Mouse (Mus musculus) bone marrow macrophage, adult 2 months (primary cell): ENCODE results near the gene Tmem218. TPM values are rescaled to one million over a fixed set of nuclear protein-coding genes. Genes with fewer than 3 reads are reported as not detected.

Source experiments
- H3K27ac ChIP-seq: 2 replicates; pipeline ENCODE4 v1.5.1; 2012; ENCODE audit warnings: low read depth, low read length; ENCODE audit not compliant: insufficient read depth
- H3K4me1 ChIP-seq: 2 replicates; pipeline ENCODE4 v1.6.1; 2012; ENCODE audit warnings: low read length; ENCODE audit not compliant: control insufficient read depth, insufficient read depth
- H3K4me3 ChIP-seq: 2 replicates; pipeline ENCODE4 v1.5.1; 2012; ENCODE audit warnings: mild to moderate bottlenecking, low read length, moderate library complexity; ENCODE audit not compliant: insufficient read depth
- CTCF ChIP-seq: IDR thresholded peaks from 2 replicates; pipeline ENCODE4 v1.5.1; 2012; ENCODE audit warnings: low read depth, mild to moderate bottlenecking, low read length, moderate library complexity
- POLR2A ChIP-seq: IDR thresholded peaks from 2 replicates; pipeline ENCODE4 v1.6.1; 2012; ENCODE audit warnings: mild to moderate bottlenecking, low read depth, low read length, borderline replicate concordance
- polyA plus RNA-seq: library from polyadenylated mRNA; stranded (reverse); fragments of >200 nt; gene quantifications from 2 replicates; pipeline ENCODE4 v1.2.4, GENCODE M21; 2012; ENCODE audit not compliant: missing spikeins, insufficient read depth, insufficient read length

The Tmem218 gene
- polyA plus RNA-seq, 1 experiment, result 4.7 TPM

DNA sequence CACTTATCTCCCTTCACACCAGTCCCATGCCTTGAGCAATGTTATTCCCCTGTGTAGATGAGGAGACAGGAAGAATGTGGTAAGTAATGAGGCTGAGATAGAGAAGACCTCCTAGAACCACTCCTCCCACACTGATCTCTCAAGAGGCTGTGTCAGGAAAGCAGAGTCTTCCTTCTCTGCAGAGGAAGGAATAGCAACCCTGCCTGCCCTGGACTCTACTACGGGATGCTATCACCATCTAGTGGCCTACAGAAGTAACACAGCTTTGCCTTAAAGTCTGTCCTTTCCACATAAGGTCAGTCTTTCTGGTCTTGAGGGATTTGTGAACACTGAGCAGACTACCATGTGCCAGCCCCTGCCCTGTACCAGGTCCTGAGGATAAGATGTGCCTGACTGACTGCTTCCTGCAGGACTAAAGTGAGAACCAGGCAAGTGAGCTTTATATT is 21.9 kb downstream of the Tmem218 start:
- Histone ChIP-seq H3K4me1 (peaks cover 44% of the 10 kb centered on the region), H3K4me3 (no peak overlapping the region), H3K27ac (0 out of 2 replicates have a peak overlapping the region, but pooled peaks have one; percentile 9)
- TF ChIP-seq POLR2A (no peak), CTCF (0 out of 2 replicates have a peak, but pooled peaks have one; percentile 6)

DNA sequence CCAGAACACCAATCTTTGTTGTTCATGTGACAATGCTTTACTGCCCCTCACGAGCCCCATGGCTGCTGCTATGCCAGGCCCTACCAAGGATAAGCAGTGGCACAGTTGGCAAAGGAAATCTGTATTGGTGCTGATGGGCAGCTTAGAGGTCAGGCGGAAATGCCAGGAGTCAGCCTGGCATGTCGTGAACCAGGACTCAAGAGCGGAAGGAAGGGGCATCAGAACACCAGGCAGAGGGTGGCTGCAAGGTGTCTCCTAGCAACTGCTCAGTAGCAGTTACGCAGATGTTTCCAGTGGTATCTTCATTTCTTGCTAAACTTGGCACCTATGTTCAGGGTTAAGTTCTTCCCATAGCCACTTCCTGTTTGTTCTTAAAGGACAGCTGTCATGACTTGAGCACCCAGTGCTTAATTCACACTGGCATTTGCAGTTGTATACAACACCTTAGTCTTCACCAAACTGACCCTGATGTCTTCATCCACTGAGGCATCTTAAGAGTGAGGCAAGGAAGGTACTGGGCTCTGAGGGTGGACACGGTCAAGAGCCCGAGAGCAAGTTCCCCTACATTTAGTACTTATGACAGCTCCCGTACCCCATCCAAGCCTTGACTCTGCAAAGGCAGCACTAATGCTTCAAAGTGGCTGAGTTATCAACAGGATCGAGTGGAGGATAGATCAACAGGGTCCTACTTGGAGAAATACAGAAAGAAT is 22.6 kb downstream of the Tmem218 start:
- Histone ChIP-seq H3K27ac (0 out of 2 replicates have a peak overlapping the region, but pooled peaks have one; percentile 9), H3K4me3 (no peak overlapping the region), H3K4me1 (peaks cover 51% of the 10 kb centered on the region)
- no peak for TF ChIP-seq POLR2A
- TF ChIP-seq CTCF, result no peak

DNA sequence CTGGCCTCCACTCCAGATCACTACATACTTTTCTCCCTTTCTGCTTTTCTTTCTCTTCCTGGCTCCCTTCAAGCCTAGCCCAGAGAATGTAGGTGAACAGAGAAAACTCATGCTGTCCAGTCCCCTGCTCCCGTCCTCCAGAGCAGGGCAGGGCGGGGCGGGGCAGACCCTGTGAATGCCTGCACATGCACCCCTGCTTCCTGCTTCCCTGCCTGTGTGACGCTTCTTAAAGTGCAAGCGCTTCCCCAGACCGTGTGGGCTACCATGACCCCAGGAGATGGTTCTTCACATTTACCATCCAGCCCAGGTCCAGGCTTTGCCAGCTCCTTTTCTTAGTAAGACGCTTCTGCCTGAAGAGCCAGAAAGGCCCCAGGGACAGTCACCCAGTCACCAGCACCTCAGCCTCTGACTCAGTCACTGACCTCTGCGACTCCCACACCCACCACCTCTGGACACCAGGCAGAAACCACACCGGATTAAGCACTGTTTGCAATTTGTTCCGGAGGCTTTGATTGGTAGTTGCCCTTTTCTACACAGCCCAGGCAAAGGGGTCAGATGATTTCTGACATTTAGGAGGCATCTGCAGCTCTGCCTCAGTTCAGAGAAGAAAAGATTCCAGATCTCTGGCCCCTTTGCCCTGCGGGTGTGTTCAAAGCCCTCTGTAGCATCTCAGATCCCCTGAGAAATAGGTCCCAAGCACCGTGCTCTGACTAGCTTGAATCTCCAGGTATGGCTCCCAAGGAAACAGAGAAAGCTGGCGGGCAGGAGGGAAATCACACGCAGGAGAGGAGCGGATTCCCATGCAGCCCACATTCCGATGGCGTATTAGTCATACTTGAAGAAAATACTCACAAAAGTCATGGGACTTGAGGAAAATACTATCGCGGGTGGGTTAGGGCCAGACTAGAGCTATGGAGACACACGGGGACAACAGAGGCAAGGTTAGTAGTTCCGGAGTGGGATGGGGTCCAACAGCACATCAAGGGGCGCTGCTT is 24.5 kb downstream of the Tmem218 start:
- TF ChIP-seq CTCF, result no peak
- TF ChIP-seq POLR2A, result no peak
- Histone ChIP-seq H3K4me1 (peaks cover 68% of the 10 kb centered on the region), H3K27ac (no peak overlapping the region), H3K4me3 (no peak overlapping the region)

DNA sequence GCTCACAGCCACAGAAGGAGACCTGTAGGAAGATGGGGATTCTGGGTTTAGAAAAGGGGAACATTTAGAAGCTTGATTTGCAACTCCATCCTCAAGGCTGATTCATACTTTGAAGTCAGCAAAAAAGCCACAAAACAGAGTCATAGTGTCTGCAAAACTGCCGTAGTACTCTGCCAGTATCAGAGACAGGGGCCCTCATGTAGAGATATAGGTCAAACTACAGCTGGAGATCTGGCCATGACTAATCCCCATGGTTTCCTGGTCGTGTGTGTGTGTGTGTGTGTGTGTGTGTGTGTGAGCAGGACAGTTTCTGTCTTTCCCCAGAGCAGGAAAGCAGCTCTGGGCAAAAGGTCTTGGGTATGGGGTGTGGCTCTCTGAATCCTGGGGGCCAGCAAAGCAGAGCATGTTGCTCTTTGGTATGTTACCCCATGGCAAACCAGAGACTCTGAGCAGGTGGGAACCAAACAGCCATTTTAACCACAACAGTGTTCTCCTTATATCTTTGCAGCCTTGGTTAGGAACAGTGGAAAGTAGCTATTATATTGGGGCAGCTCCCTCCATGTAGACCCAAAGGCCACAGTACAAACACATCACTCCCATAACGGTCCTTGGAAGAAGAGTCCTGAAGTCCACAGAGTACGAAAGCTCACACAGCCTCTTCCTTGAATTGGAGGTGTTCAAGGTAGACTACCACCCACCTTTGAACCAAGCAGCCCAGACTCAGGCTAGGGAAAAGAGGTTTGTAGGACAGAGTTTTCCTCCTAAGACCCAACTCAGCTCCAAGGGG is 28.1 kb downstream of the Tmem218 start:
- TF ChIP-seq POLR2A (no peak), CTCF (no peak)
- no peak overlapping the region for H3K4me3 ChIP-seq
- peaks cover 75% of the 10 kb centered on the region for H3K4me1 ChIP-seq
- peak overlapping the region; percentile 75 for H3K27ac ChIP-seq

DNA sequence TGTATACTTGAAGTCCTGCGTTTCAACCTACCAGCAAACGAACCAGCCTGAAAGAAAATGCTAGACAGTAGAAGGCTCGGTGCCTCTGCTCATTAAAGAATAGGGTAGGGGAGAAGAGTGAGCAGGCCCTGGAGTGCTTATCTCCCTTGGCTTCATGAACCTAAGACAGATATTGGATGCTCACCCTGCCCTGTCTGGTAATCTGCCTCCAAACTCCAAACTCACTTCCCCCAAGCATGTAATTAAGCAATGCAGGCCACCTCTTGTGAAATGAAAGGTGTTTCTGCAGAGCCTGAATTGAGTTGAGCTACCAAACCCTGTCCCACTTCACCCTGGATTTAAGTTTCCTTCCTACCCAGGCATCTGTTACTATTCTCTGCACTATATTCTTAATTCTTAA is 34.7 kb downstream of the Tmem218 start:
- H3K4me1 ChIP-seq, result peaks cover 71% of the 10 kb centered on the region
- TF ChIP-seq CTCF (no peak), POLR2A (no peak)
- no peak overlapping the region for H3K27ac ChIP-seq

DNA sequence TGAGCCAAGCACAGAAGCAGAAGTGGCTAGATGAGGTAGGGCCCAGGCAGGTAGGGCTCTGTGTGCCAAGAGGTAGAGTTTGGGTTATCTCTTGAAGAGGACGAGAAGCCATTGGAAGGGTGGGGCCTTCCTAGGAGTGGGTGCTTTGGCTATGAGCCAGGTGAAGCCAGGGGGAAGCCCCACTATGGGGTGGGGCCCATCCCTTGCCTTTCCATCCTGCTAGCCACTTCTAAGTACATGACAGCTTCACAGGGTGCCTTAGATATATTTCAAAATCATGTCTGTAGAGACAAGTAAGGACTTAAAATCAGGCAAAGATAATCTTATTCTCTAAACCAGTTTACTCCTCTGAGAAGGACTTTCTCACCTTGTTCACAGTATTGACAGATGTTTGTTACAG is 36.6 kb downstream of the Tmem218 start:
- Histone ChIP-seq H3K4me3 (no peak overlapping the region), H3K27ac (no peak overlapping the region), H3K4me1 (peaks cover 83% of the 10 kb centered on the region)
- no peak for TF ChIP-seq POLR2A
- no peak for TF ChIP-seq CTCF

More for the DNA sequence above, 34.7 kb downstream of the Tmem218 start:
- H3K4me3 ChIP-seq, result no peak overlapping the region

DNA sequence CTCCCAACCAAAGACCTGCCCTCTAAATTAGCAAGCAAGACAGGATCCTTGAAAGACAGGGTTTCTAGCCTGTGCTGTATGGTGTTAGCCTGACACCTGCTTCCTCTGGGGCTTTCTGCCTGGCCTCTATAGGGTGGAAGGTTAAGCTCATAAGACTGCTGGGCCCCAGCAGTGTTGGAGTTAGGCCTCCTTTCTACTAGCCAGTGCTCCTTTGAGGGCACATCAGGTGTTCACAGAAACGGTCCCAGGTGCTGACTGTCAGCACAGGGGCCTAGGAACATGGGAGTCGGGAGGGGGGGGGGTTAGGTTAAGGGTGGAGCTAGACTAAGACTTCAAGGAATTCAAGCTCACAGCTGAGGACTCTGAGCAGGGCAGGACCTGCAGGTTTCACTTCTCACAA is 37.4 kb downstream of the Tmem218 start:
- no peak for TF ChIP-seq CTCF
- TF ChIP-seq POLR2A, result no peak
- peaks cover 81% of the 10 kb centered on the region for H3K4me1 ChIP-seq
- H3K27ac ChIP-seq, result peak overlapping the region; percentile 98

DNA sequence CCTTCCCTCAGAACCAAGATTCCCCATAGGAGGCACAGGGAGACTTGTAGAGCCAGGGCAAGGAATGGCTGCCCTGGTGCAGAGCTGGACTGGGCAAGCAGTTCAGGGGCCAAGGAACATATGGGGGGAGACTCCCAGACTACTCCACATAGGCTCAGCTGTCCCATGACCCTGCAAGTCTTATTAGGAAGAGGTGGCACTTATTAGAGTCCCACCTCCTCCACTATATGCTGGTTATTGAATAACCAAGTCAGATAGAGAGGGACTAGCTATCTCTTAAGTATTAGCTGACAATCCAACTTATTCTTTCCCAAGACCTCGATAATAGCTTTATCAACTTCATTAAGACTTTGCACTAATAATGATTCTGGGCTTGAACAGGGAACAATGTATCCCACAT is 37.8 kb downstream of the Tmem218 start:
- peaks cover 82% of the 10 kb centered on the region for H3K4me1 ChIP-seq
- peak overlapping the region; percentile 98 for H3K27ac ChIP-seq
- no peak overlapping the region for H3K4me3 ChIP-seq
- TF ChIP-seq CTCF (no peak), POLR2A (no peak)

More for the DNA sequence above, 37.4 kb downstream of the Tmem218 start:
- no peak overlapping the region for H3K4me3 ChIP-seq

DNA sequence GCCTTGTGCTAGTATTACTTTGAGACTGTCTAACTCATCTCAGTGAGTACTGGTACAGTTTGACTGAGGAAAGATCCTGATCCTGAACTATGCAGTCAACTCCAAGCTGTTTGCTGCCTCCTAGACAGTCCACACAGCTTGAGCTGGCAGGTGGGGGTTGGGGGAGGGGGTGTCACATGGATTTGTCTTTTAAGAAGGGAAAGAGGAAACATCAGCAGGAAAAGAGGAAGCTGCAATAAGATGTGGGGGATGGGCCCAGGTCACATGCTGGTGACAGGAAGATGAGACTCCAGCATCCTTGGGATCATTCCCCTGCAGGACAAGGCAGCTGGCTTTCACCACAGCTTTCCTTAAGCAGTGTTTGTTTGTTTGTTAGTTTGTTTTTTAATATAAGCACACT is 39.4 kb downstream of the Tmem218 start:
- Histone ChIP-seq H3K27ac (peak overlapping the region; percentile 98), H3K4me1 (peaks cover 78% of the 10 kb centered on the region), H3K4me3 (no peak overlapping the region; the same call in 1 of the 2 replicates)
- TF ChIP-seq POLR2A, result no peak
